Mouse (Mus musculus): Measurements from ENCODE around the gene Plekha3. TPM values are rescaled to one million over a fixed set of nuclear protein-coding genes. Genes with fewer than 3 reads are reported as not detected.

Plekha3 gene
- polyA plus RNA-seq, 1 experiment from 2014 or later, result 6.8 TPM

DNA sequence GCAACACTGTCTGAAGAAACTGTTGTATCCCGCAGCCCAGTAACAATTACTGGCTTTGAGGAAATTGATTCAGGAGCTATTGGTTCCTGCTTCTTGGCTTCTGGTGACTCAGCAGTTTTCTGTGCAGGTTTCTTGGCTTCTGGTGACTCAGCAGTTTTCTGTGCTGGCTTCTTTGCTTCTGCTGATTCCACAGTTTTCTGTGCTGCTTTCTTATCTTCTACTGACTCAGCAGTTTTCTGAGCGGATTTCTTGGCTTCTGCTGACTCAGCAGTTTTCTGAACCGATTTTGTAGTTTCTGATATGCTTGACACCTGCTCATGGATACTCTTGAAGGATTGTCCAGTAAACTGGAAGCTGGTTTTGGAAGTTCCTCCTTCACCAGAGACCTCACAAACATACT is 33.4 kb downstream of the Plekha3 start:
- Histone ChIP-seq H3K27ac (ENCODE audit: low read length) (no peak overlapping the region), H3K4me1 (ENCODE audit: control insufficient read depth, insufficient read depth, low read length) (no peaks in the 10 kb centered on the region), H3K36me3 (ENCODE audit: control insufficient read depth, insufficient read depth, low read length) (no peaks in the 10 kb centered on the region), H3K9ac (replicated peaks; ENCODE audit: low read depth, low read length) (no peak overlapping the region), H3K9me3 (ENCODE audit: control insufficient read depth, low read depth, low read length) (peaks cover 17% of the 10 kb centered on the region; the same call in 1 of the 2 replicates), H3K27me3 (ENCODE audit: control insufficient read depth, insufficient read depth, low read length) (no peaks in the 10 kb centered on the region), H3K4me3 (ENCODE audit: low read depth, low read length) (no peak overlapping the region), H3K4me2 (replicated peaks; ENCODE audit: low read depth, low read length) (no peak overlapping the region)
- 84% methylated on average over 3 of the region's 3 CpGs for WGBS
- ATAC-seq (ENCODE audit: insufficient number of reproducible peaks, insufficient read depth, low FRiP score, low read depth), result no peak

DNA sequence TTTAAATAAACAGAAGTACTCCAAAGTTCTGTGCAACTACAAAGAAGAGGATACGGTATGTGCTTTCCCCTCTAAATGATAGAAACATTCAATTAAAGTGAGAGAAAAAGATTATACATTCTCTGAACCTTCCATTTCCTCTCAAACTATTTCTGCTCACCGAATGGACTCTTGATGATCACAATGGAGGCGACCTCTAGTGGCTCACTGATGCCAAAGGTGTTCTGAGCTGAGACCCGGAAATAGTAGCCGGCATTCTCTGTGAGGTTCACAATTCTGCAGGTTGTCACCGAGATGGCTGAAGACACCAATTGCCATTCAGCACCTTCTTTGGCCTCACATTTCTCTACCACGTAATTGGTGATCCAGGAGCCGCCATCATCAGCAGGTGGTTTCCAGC is 39.9 kb downstream of the Plekha3 start:
- WGBS, result 65% methylated on average over 8 of the region's 8 CpGs
- H3K27ac ChIP-seq (ENCODE audit: low read length), result no peak overlapping the region
- H3K27me3 ChIP-seq (ENCODE audit: control insufficient read depth, insufficient read depth, low read length), result no peaks in the 10 kb centered on the region
- peaks cover 17% of the 10 kb centered on the region; the same call in 1 of the 2 replicates for H3K9me3 ChIP-seq (ENCODE audit: control insufficient read depth, low read depth, low read length)
- no peak overlapping the region for H3K9ac ChIP-seq (replicated peaks; ENCODE audit: low read depth, low read length)
- no peak for ATAC-seq (ENCODE audit: insufficient number of reproducible peaks, insufficient read depth, low FRiP score, low read depth)
- H3K4me3 ChIP-seq (ENCODE audit: low read depth, low read length), result no peak overlapping the region
- H3K4me1 ChIP-seq (ENCODE audit: control insufficient read depth, insufficient read depth, low read length), result no peaks in the 10 kb centered on the region
- no peaks in the 10 kb centered on the region for H3K36me3 ChIP-seq (ENCODE audit: control insufficient read depth, insufficient read depth, low read length)
- no peak overlapping the region for H3K4me2 ChIP-seq (replicated peaks; ENCODE audit: low read depth, low read length)

DNA sequence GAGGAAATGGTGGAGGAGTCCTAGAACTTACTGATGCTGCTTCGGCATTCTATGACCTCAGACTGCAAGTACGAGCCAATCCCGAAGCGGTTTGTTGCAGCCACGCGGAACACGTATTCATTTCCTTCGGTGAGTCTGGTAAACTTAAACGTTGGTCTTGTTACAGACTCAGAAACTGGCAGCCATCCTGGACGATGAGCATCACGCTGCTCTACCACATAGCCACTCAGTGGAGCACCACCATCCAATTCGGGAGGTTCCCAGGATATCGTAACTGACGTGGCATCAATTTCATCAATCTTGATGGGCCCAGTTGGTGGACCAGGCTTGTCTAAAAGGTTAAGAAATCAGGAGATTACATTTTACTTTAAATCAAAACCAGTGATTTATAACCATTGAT is 44.6 kb downstream of the Plekha3 start:
- Histone ChIP-seq H3K4me1 (ENCODE audit: control insufficient read depth, insufficient read depth, low read length) (no peaks in the 10 kb centered on the region), H3K4me3 (ENCODE audit: low read depth, low read length) (no peak overlapping the region), H3K4me2 (replicated peaks; ENCODE audit: low read depth, low read length) (no peak overlapping the region), H3K9ac (replicated peaks; ENCODE audit: low read depth, low read length) (no peak overlapping the region), H3K9me3 (ENCODE audit: control insufficient read depth, low read depth, low read length) (no peaks in the 10 kb centered on the region; the same call in 1 of the 2 replicates), H3K27ac (ENCODE audit: low read length) (no peak overlapping the region), H3K36me3 (ENCODE audit: control insufficient read depth, insufficient read depth, low read length) (no peaks in the 10 kb centered on the region), H3K27me3 (ENCODE audit: control insufficient read depth, insufficient read depth, low read length) (no peaks in the 10 kb centered on the region)
- ATAC-seq (ENCODE audit: insufficient number of reproducible peaks, insufficient read depth, low FRiP score, low read depth), result no peak
- 93% methylated on average over 14 of the region's 14 CpGs for WGBS

Other genes starting within 250 kb of the Plekha3 start
- gene Prkra, start 27.3 kb upstream of the Plekha3 start, polyA plus RNA-seq (2014; fragmentation: Nextera tagmentation; extraction: Ambion mirVana), result 66.2 and 68.2 TPM in 2 replicates
- gene Pjvk, start 26.8 kb upstream of the Plekha3 start, polyA plus RNA-seq (2014; fragmentation: Nextera tagmentation; extraction: Ambion mirVana), result 0.41 and 0.56 TPM in 2 replicates
- gene Fkbp7, start 2.2 kb upstream of the Plekha3 start, polyA plus RNA-seq (2014; fragmentation: Nextera tagmentation; extraction: Ambion mirVana), result 84.8 and 85.5 TPM in 2 replicates